Mouse (Mus musculus): ENCODE data around the gene Myo10.

Myo10 gene

DNA sequence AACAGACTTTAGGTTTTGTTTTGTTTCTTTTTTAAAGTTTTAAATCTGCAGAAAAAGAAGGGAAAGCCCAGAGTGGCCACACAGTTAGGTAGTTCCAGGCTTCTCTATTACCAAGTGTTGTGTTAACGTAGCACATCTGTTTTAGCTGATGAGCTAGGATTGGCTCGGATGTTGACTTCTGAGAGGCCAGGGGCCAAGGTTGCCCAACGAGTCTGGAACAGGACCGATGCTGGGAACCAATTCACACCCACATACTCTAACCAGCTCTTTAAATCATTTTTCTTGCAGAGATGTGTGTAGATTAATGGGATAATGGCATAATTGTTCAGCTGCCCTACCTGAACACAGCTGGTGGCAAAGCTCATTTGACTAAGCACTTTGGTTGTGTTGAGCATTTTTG lies 1.8 kb upstream of the Myo10 start:
- no peak for DNase-seq

DNA sequence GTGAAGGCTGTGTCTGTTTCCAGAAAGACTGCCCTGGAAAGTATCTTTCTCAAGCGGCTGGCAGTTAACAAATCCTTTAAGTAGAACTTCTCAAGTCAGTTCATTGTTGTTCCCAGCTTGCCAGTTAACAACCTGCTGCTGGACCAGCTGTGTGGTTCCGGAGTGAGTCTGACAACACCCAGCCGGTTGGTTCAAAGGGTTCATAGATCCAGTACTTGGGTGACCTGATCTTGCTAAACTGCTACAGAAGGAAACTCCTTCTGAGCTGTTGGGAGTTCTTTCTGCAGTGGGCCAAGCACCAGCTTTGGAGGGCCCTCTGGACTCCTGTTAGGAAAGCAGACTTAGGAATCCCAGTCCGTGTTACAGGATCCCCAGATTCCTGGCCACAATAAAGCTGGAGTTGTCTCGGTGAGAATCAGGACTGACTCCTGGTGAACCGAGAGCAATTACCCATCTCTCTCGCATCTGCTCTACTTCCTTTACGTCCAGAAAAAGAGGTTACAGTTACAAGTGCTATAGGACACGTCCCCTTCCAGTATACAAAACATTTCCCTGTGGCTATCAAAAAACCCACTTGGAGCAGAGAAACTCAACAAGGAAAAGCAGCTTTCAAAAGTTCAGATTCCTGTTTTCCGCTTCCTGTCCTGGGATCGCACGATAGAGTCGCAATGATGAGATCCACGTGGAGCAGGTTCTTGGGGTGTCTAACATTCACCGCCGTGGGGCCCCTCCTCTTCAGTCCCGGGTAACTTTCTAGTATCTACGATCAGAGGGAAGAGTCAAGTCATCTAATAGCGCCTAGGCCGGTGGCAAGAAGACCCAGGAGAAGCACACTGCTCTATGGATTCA lies 750 bp upstream of the Myo10 start:
- no peak for DNase-seq

DNA sequence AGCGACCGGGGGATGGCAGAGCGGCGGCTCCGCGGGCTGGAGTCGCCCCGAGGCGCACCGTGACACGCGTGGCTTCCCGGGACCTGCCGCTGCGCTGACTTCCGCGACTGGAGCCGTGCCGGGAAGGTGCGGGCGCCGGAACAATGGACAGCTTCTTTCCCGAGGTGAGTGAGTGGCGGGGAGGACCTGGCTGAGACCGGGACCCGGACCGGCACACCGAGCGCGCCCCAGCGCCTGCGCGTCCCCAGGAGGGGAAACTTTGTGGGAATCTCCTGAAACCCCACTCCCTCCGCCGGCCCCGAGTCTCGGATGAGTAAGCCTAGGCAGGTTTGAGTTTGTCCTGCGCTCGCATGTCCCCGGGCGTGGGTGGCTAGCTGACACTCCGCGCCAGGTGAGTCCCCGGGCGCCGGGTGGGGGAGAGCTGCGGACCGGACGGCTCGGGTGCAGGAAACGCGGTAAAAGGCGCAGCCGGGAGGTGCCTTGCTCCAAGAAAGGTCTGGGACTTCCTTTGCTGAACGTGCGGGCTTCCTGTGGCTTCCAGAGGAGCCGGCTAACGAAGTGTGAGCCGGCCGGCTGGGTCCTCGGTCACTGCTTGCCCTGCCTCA lies 644 bp downstream of the Myo10 start:
- peak; percentile 96 for DNase-seq

DNA sequence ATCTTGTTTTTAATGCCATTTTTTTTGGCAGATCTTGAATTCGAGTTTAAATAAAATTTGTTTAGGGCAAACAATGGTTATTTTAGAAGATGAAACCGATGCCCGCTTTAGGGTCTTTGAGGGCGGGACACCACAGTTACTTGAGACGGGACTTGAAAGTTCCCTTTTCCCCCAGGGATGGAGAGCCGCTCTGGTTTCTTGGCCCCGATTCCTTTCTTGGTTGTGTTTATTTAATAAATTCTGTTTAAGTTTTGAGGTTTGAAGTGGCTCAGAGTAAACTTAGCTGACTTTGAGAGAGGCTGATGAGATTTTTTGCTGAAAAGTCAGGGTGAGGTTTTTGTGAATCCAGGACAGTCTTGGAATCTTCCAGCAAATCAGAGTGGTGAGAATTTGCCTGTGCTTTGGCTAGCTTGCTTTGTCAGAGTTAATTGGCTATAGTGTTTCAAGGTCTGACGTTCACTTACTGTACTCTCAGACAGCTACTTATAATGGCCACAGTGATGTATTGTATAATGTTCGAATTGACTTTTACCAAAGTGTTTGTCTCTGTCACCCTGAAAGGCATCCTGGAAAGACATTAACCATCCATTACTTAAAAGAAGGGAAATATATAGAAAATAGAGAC lies 1.3 kb downstream of the Myo10 start:
- no peak for DNase-seq

DNA sequence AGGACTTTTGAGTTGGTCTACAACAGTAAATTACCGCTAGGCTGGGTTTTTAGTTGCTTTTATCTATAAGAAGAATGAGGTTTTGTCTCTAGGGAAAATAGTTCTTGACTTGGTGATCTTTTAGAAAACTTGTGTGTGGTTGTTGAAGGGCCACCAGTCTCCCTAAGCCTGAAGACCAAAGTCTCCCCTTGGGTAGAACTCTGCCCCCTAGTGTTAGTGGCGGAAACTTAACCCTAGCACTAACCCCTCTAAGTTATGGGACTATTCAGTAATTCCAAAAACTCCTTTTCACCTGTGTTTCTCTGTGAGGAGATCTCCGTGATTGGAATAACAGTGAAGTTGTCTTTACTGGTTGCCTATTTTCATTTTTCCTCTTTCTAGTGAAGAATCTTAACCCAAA lies 1.9 kb downstream of the Myo10 start:
- DNase-seq, result no peak

DNA sequence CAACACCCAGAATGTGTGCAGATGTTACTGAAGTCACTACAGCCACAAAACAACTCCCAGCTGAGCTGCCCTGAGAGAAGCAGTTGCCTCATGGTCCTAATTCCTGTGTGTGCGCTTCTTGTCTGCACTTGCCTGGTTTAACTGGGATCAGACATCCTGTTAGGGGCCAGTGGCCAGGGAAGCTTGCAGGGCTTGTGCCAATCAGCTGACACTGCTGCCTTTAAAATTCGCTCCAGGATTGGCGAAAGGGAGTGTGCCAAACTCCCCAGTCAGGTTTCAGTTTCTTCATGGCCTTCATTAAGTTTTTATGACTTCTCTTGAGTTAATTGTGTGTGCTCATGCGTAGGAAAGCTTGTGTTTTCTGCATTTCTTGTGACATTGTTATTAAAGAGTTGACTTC lies 3.1 kb downstream of the Myo10 start:
- DNase-seq, result peak; percentile 95

DNA sequence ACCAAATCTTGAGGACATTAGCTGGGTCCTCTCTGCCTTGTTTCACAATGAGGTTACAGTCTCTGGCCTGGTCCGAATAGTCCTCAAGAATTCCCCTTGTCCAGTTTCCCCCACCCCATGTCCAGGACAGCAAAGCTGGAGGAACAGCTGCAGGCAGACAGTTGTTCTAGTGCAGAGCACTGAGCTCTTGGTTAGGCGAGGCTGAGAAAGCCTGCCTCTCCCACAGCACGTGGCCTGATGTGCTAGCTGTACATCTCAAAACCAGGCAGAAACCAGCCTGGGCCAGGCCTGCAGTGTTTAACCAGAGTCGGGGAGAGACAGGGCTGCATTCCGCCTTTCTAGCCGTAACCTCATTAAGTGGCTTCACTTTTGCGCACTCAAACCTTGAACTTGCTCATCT lies 4.7 kb downstream of the Myo10 start:
- no peak for DNase-seq

- no peak for DNase-seq
Observed at GRCm38 (mm10) chr15:25628251-25628650, 5.9 kb downstream of the Myo10 start.

GRCm38 (mm10) chr15:25630716-25631115 lies 8.4 kb downstream of the Myo10 start:
- no peak for DNase-seq

- DNase-seq, result no peak
Observed at GRCm38 (mm10) chr15:25631332-25631731, 9.0 kb downstream of the Myo10 start.

- no peak for DNase-seq
Observed at GRCm38 (mm10) chr15:25632902-25633301, 10.6 kb downstream of the Myo10 start.

- DNase-seq, result peak; percentile 94
Observed at GRCm38 (mm10) chr15:25633674-25634340, 11.5 kb downstream of the Myo10 start.

GRCm38 (mm10) chr15:25637727-25638126 lies 15.4 kb downstream of the Myo10 start:
- DNase-seq, result peak; percentile 95

- DNase-seq, result no peak
Observed at GRCm38 (mm10) chr15:25639217-25639616, 16.9 kb downstream of the Myo10 start.

DNA sequence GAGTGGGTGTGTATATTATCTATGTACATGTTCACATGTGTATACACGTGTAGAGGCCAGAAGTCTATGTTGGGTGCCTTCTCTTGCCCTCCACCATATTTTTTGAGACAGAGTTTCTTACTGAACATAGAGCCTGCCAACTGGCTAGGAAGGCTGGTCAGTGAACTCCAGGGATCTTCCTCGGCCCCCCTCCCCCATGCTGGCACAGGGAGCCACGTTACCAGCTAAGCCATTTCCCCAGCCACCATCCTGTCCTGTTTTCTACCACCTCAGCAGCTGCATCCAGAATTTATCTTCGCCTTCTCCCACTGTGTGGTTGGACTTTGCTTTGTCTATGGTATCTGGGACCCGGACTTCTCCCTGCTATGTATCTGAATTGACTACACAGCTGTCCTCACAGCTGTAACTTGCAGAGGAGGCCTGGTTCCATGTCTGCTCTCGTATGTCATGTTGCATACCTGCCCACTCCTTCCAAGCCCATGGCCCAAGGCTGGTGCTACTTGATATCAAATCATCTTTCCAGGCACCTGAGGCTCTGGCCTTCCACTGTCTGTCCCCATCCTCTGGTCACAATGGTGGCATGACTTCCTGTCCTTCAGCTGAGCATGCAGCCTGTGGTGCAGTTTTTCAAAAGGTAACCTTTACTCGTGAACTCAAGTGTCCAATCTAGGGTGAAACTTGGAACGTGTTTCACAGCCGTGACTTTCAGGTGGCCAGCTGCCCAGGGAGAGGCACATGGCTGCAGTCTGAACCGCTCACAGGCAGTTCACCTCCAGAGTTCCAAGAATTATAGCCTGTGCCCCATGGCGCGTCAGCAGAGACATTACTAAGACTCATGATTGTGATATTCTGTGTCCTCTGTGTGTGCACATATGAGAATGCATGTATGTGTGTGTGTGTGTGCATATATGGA lies 18.8 kb downstream of the Myo10 start:
- DNase-seq, result peak; percentile 94

- peak; percentile 85 for DNase-seq
Observed at GRCm38 (mm10) chr15:25642214-25643058, 20.1 kb downstream of the Myo10 start.

DNA sequence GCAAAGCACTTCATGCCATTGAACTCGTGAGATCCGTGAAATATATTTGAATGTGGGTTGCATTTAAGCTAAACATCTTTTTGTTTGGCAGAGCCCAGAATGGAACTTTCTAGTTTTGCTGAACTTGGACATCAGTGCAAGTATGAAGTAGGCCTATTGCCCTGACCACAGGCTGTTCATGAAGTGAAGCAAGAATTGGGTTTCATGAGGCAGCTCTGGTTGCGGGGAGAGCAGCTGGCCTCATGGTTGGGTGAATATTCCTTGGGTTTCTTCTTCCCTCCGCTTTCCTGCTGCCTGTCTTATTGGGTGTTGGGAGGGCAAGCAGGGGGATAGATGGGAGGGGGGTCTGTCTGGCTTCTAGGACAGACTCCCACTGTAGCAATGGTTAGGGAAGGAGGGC lies 23.5 kb downstream of the Myo10 start:
- DNase-seq, result peak; percentile 75

- DNase-seq, result peak; percentile 70
Observed at GRCm38 (mm10) chr15:25648287-25648686, 26.0 kb downstream of the Myo10 start.

DNA sequence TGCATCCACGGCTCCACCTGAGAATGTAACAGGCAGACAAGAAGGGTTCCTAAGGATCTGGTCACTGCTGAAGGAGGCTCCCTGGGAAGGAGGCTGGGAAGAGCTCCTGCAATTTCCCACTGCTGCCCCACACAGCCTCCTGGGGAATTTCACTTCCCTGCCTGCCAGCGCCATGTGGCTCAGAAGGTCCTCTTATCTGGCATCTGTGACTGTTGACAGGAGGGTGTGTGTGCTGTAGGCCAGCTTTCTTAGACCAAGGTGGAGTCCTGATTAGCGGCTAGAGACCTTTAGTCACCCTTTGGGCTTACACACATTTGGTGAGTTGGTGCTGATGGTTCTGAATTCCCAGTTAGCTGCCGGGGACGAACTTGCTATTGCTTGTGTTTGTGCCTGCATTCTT lies 28.0 kb downstream of the Myo10 start:
- DNase-seq, result peak; percentile 93

- DNase-seq, result no peak
Observed at GRCm38 (mm10) chr15:25651820-25652219, 29.5 kb downstream of the Myo10 start.

DNA sequence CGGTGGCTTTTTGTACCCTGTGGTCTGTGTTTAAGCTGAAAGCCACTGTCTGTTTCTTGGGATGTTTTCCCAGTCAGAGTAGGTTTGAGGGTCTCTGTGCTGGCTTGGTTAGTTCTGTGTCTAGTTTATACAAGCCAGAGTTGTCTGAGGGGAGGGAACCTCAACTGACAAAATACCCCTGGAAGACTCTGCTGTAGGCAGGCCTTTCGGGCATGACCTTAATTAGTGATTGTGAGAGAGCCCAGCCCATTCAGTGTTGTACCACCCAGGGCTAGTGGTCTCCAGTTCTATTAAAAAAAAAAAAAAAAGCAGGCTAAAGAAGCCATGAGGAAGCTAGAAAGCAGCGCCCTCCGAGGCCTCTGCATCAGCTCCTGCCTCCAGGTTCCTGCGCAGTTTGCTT lies 30.0 kb downstream of the Myo10 start:
- peak; percentile 64 for DNase-seq

Data from heart, adult 11 months (tissue).